Mouse (Mus musculus) erythroblast, embryonic 14.5 days (primary cell): Measurements from ENCODE around the gene Psat1. TPM values are rescaled to one million over a fixed set of nuclear protein-coding genes. Genes with fewer than 3 reads are reported as not detected.

Experiments
- H3K27me3 ChIP-seq: 2 replicates; pipeline ENCODE4 v1.6.1; 2012; ENCODE audit warnings: inconsistent platforms; ENCODE audit not compliant: control insufficient read depth
- H3K36me3 ChIP-seq: 2 replicates; pipeline ENCODE4 v1.6.1; 2012; ENCODE audit warnings: mild to moderate bottlenecking, inconsistent platforms; ENCODE audit not compliant: control insufficient read depth
- H3K4me1 ChIP-seq: 2 replicates; pipeline ENCODE4 v1.6.1; 2012; ENCODE audit warnings: inconsistent platforms; ENCODE audit not compliant: control insufficient read depth
- H3K4me3 ChIP-seq: replicated peaks from 2 replicates; pipeline ENCODE3; 2012; ENCODE audit warnings: moderate library complexity, mild to moderate bottlenecking, inconsistent platforms
- H3K9me3 ChIP-seq: 2 replicates; pipeline ENCODE4 v1.6.1; 2012; ENCODE audit warnings: low read length, inconsistent platforms, mixed read lengths; ENCODE audit not compliant: control insufficient read depth
- GATA1 ChIP-seq: IDR thresholded peaks from 2 replicates; pipeline ENCODE4 v1.6.1; 2012; ENCODE audit warnings: low read length, inconsistent platforms, mixed read lengths
- TAL1 ChIP-seq: IDR thresholded peaks from 3 replicates; pipeline ENCODE4 v1.6.1; 2012; ENCODE audit warnings: low read length, inconsistent platforms, mixed read lengths
- polyA plus RNA-seq: library from polyadenylated mRNA; stranded (reverse); fragments of >175 nt; gene quantifications from 2 replicates; pipeline ENCODE4 v1.2.3, GENCODE M21; 2012

The Psat1 gene
- polyA plus RNA-seq, 1 experiment = 0.14 TPM

GRCm38 (mm10) chr19:15941399-15941798, 5.7 kb downstream of the Psat1 start:
- no peaks in the 10 kb centered on the region for H3K9me3 ChIP-seq
- H3K27me3 ChIP-seq = no peaks in the 10 kb centered on the region
- H3K36me3 ChIP-seq = no peaks in the 10 kb centered on the region
- no peak overlapping the region for H3K4me3 ChIP-seq
- TF ChIP-seq TAL1 (no peak), GATA1 (no peak)
- no peaks in the 10 kb centered on the region for H3K4me1 ChIP-seq

GRCm38 (mm10) chr19:15925719-15926045, 21.5 kb downstream of the Psat1 start:
- no peak for TF ChIP-seq TAL1
- no peak for TF ChIP-seq GATA1
- Histone ChIP-seq H3K9me3 (no peaks in the 10 kb centered on the region), H3K4me1 (peaks cover 35% of the 10 kb centered on the region), H3K36me3 (peaks cover 5% of the 10 kb centered on the region), H3K4me3 (peak overlapping the region; percentile 89), H3K27me3 (no peaks in the 10 kb centered on the region)

GRCm38 (mm10) chr19:15924866-15925718, 22.0 kb downstream of the Psat1 start:
- H3K9me3 ChIP-seq = no peaks in the 10 kb centered on the region
- H3K36me3 ChIP-seq = peaks cover 10% of the 10 kb centered on the region
- H3K4me3 ChIP-seq = peak overlapping the region; percentile 89
- H3K27me3 ChIP-seq = no peaks in the 10 kb centered on the region
- H3K4me1 ChIP-seq = peaks cover 35% of the 10 kb centered on the region
- no peak for TF ChIP-seq TAL1
- peak; percentile 93 for TF ChIP-seq GATA1

- Histone ChIP-seq H3K27me3 (no peaks in the 10 kb centered on the region), H3K36me3 (peaks cover 17% of the 10 kb centered on the region), H3K9me3 (no peaks in the 10 kb centered on the region), H3K4me3 (peak overlapping the region; percentile 89), H3K4me1 (peaks cover 35% of the 10 kb centered on the region)
- TF ChIP-seq GATA1 = no peak
- no peak for TF ChIP-seq TAL1
These were observed 22.8 kb downstream of the Psat1 start for GRCm38 (mm10) chr19:15924181-15924865.

GRCm38 (mm10) chr19:15923426-15923825, 23.7 kb downstream of the Psat1 start:
- H3K4me3 ChIP-seq = peak overlapping the region; percentile 89
- peaks cover 26% of the 10 kb centered on the region for H3K36me3 ChIP-seq
- H3K4me1 ChIP-seq = peaks cover 35% of the 10 kb centered on the region
- H3K27me3 ChIP-seq = no peaks in the 10 kb centered on the region
- TF ChIP-seq GATA1 (no peak), TAL1 (no peak)
- H3K9me3 ChIP-seq = no peaks in the 10 kb centered on the region

GRCm38 (mm10) chr19:15919336-15919735, 27.8 kb downstream of the Psat1 start:
- no peak overlapping the region for H3K4me3 ChIP-seq
- H3K4me1 ChIP-seq = peaks cover 18% of the 10 kb centered on the region
- H3K36me3 ChIP-seq = peaks cover 64% of the 10 kb centered on the region
- H3K9me3 ChIP-seq = no peaks in the 10 kb centered on the region
- H3K27me3 ChIP-seq = no peaks in the 10 kb centered on the region
- TF ChIP-seq TAL1 (no peak), GATA1 (no peak)

- peaks cover 6% of the 10 kb centered on the region for H3K4me1 ChIP-seq
- no peaks in the 10 kb centered on the region for H3K27me3 ChIP-seq
- TF ChIP-seq TAL1 (no peak), GATA1 (no peak)
- H3K9me3 ChIP-seq = no peaks in the 10 kb centered on the region
- no peak overlapping the region for H3K4me3 ChIP-seq
- H3K36me3 ChIP-seq = peaks cover 76% of the 10 kb centered on the region
These were observed 29.0 kb downstream of the Psat1 start for GRCm38 (mm10) chr19:15918111-15918510.

- H3K4me3 ChIP-seq = no peak overlapping the region
- H3K9me3 ChIP-seq = no peaks in the 10 kb centered on the region
- no peak for TF ChIP-seq GATA1
- H3K4me1 ChIP-seq = no peaks in the 10 kb centered on the region
- peaks cover 96% of the 10 kb centered on the region for H3K36me3 ChIP-seq
- no peaks in the 10 kb centered on the region for H3K27me3 ChIP-seq
These were observed 33.7 kb downstream of the Psat1 start for GRCm38 (mm10) chr19:15913249-15913997.

- no peaks in the 10 kb centered on the region for H3K9me3 ChIP-seq
- no peaks in the 10 kb centered on the region for H3K4me1 ChIP-seq
- no peak overlapping the region for H3K4me3 ChIP-seq
- H3K36me3 ChIP-seq = peaks cover 96% of the 10 kb centered on the region
- TF ChIP-seq GATA1 (no peak), TAL1 (no peak)
- H3K27me3 ChIP-seq = no peaks in the 10 kb centered on the region
These were observed 35.7 kb downstream of the Psat1 start for GRCm38 (mm10) chr19:15911441-15911840.
